Mouse (Mus musculus): ENCODE results near the gene Ermp1. TPM values are rescaled to one million over a fixed set of nuclear protein-coding genes. Genes with fewer than 3 reads are reported as not detected.
"Not testable (repeated sequence)": the region's sequence is repeated elsewhere in the genome, so short reads cannot be mapped to it uniquely, and the experiment has no call there.

Ermp1 gene
- polyA plus RNA-seq, 1 experiment from 2014 or later: 9.6 TPM

- not testable (repeated sequence) for H3K9me3 ChIP-seq (ENCODE audit: control insufficient read depth, low read length); H3K4me1 ChIP-seq (replicated peaks; ENCODE audit: control insufficient read depth, insufficient read depth, low read length); H3K27me3 ChIP-seq (ENCODE audit: control insufficient read depth, insufficient read depth, low read length); H3K4me3 ChIP-seq (replicated peaks; ENCODE audit: low read length); H3K27ac ChIP-seq; DNase-seq (ENCODE audit: low spot score); ATAC-seq (ENCODE audit: low FRiP score); H3K9ac ChIP-seq; H3K4me2 ChIP-seq (replicated peaks)
- peaks cover 53% of the 10 kb centered on the region for H3K36me3 ChIP-seq (replicated peaks; ENCODE audit: control insufficient read depth, insufficient read depth)
- 57% methylated on average over 3 of the region's 3 CpGs for WGBS
Measured at GRCm38 (mm10) chr19:29593783-29594182, 54.4 kb downstream of the Ermp1 start.

- H3K4me3 ChIP-seq (replicated peaks; ENCODE audit: low read length): no peak overlapping the region
- H3K36me3 ChIP-seq (replicated peaks; ENCODE audit: control insufficient read depth, insufficient read depth): peaks cover 57% of the 10 kb centered on the region
- 88% methylated on average over 6 of the region's 6 CpGs for WGBS
- ATAC-seq (ENCODE audit: low FRiP score): no peak
- H3K9ac ChIP-seq: no peak overlapping the region
- no peaks in the 10 kb centered on the region for H3K27me3 ChIP-seq (ENCODE audit: control insufficient read depth, insufficient read depth, low read length)
- H3K4me2 ChIP-seq (replicated peaks): no peak overlapping the region
- DNase-seq (ENCODE audit: low spot score): no peak
- H3K9me3 ChIP-seq (ENCODE audit: control insufficient read depth, low read length): no peaks in the 10 kb centered on the region
- H3K4me1 ChIP-seq (replicated peaks; ENCODE audit: control insufficient read depth, insufficient read depth, low read length): no peaks in the 10 kb centered on the region
- H3K27ac ChIP-seq: no peak overlapping the region
Measured at GRCm38 (mm10) chr19:29583734-29584133, 64.5 kb downstream of the Ermp1 start.

DNA sequence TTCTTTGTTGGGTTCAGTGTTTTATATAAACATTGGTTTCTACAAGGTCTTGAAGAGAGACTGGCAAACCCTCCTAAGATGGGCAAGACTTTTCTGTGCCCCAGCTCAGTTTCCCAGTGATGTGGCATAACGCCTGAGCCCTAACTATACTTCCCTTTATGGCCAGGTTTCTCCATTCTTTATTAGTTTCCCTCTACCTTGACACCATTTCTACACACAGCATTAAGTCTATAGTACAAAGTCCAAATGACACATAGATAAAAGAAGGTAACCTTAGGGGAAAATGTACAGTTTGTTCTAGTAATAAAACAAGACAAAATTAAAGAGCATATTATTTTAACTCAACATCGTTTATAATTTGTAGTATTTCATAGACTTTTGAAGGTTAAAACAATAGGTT, 65.8 kb downstream of the Ermp1 start:
- DNase-seq (ENCODE audit: low spot score): no peak
- Histone ChIP-seq H3K27me3 (ENCODE audit: control insufficient read depth, insufficient read depth, low read length) (no peaks in the 10 kb centered on the region), H3K9me3 (ENCODE audit: control insufficient read depth, low read length) (no peaks in the 10 kb centered on the region), H3K27ac (no peak overlapping the region), H3K4me2 (replicated peaks) (no peak overlapping the region), H3K4me3 (replicated peaks; ENCODE audit: low read length) (no peak overlapping the region), H3K9ac (no peak overlapping the region), H3K36me3 (replicated peaks; ENCODE audit: control insufficient read depth, insufficient read depth) (peaks cover 56% of the 10 kb centered on the region), H3K4me1 (replicated peaks; ENCODE audit: control insufficient read depth, insufficient read depth, low read length) (no peaks in the 10 kb centered on the region)
- WGBS: 94% methylated on average over 2 of the region's 2 CpGs
- ATAC-seq (ENCODE audit: low FRiP score): no peak

- Histone ChIP-seq H3K9me3 (ENCODE audit: control insufficient read depth, low read length) (no peaks in the 10 kb centered on the region), H3K4me1 (replicated peaks; ENCODE audit: control insufficient read depth, insufficient read depth, low read length) (no peaks in the 10 kb centered on the region), H3K36me3 (replicated peaks; ENCODE audit: control insufficient read depth, insufficient read depth) (peaks cover 29% of the 10 kb centered on the region), H3K4me2 (replicated peaks) (no peak overlapping the region), H3K27me3 (ENCODE audit: control insufficient read depth, insufficient read depth, low read length) (no peaks in the 10 kb centered on the region), H3K9ac (no peak overlapping the region), H3K27ac (no peak overlapping the region), H3K4me3 (replicated peaks; ENCODE audit: low read length) (no peak overlapping the region)
- 90% methylated on average over 1 of the region's 1 CpGs for WGBS
- ATAC-seq (ENCODE audit: low FRiP score): no peak
- DNase-seq (ENCODE audit: low spot score): no peak
Measured at GRCm38 (mm10) chr19:29566512-29566911, 81.7 kb downstream of the Ermp1 start.

- peak; percentile 53; the same call in 1 of the 2 replicates for ATAC-seq (ENCODE audit: low FRiP score)
- WGBS: 73% methylated on average over 7 of the region's 7 CpGs
Measured at GRCm38 (mm10) chr19:29563258-29563779, 84.9 kb downstream of the Ermp1 start.

GRCm38 (mm10) chr19:29562603-29563002, 85.6 kb downstream of the Ermp1 start:
- ATAC-seq (ENCODE audit: low FRiP score) (no peak), DNase-seq (ENCODE audit: low spot score) (no peak)
- Histone ChIP-seq H3K4me1 (replicated peaks; ENCODE audit: control insufficient read depth, insufficient read depth, low read length) (no peaks in the 10 kb centered on the region), H3K27ac (no peak overlapping the region), H3K4me2 (replicated peaks) (no peak overlapping the region), H3K36me3 (replicated peaks; ENCODE audit: control insufficient read depth, insufficient read depth) (peaks cover 15% of the 10 kb centered on the region; the same call in 1 of the 2 replicates), H3K9ac (no peak overlapping the region), H3K27me3 (ENCODE audit: control insufficient read depth, insufficient read depth, low read length) (no peaks in the 10 kb centered on the region), H3K4me3 (replicated peaks; ENCODE audit: low read length) (no peak overlapping the region), H3K9me3 (ENCODE audit: control insufficient read depth, low read length) (no peaks in the 10 kb centered on the region)
- 83% methylated on average over 3 of the region's 3 CpGs for WGBS

More at GRCm38 (mm10) chr19:29563258-29563779, 84.9 kb downstream of the Ermp1 start:
- H3K9ac ChIP-seq: no peak overlapping the region
- H3K27me3 ChIP-seq (ENCODE audit: control insufficient read depth, insufficient read depth, low read length): no peaks in the 10 kb centered on the region
- no peaks in the 10 kb centered on the region for H3K9me3 ChIP-seq (ENCODE audit: control insufficient read depth, low read length)
- no peaks in the 10 kb centered on the region for H3K4me1 ChIP-seq (replicated peaks; ENCODE audit: control insufficient read depth, insufficient read depth, low read length)
- no peak overlapping the region for H3K4me2 ChIP-seq (replicated peaks)
- H3K36me3 ChIP-seq (replicated peaks; ENCODE audit: control insufficient read depth, insufficient read depth): peaks cover 15% of the 10 kb centered on the region; the same call in 1 of the 2 replicates
- no peak overlapping the region for H3K27ac ChIP-seq
- peak; percentile 70 for DNase-seq (ENCODE audit: low spot score)
- H3K4me3 ChIP-seq (replicated peaks; ENCODE audit: low read length): no peak overlapping the region

- 93% methylated on average over 4 of the region's 4 CpGs for WGBS
- DNase-seq (ENCODE audit: low spot score) (no peak), ATAC-seq (ENCODE audit: low FRiP score) (no peak)
- Histone ChIP-seq H3K4me2 (replicated peaks) (no peak overlapping the region), H3K36me3 (replicated peaks; ENCODE audit: control insufficient read depth, insufficient read depth) (peaks cover 12% of the 10 kb centered on the region; the same call in 1 of the 2 replicates), H3K9me3 (ENCODE audit: control insufficient read depth, low read length) (no peaks in the 10 kb centered on the region), H3K27me3 (ENCODE audit: control insufficient read depth, insufficient read depth, low read length) (no peaks in the 10 kb centered on the region), H3K4me1 (replicated peaks; ENCODE audit: control insufficient read depth, insufficient read depth, low read length) (no peaks in the 10 kb centered on the region), H3K4me3 (replicated peaks; ENCODE audit: low read length) (no peak overlapping the region), H3K9ac (no peak overlapping the region), H3K27ac (no peak overlapping the region)
Measured at GRCm38 (mm10) chr19:29562166-29562565, 86.0 kb downstream of the Ermp1 start.

Other genes starting within 250 kb of the Ermp1 start
- 0.15 TPM in 1 of 2 replicates, not detected in the other for gene Pdcd1lg2, start 237.5 kb downstream of the Ermp1 start, polyA plus RNA-seq (2014; fragmentation: Nextera tagmentation; extraction: Ambion mirVana)
- 16.5 and 17.3 TPM in 2 replicates for gene Ric1, start 126.1 kb downstream of the Ermp1 start, polyA plus RNA-seq (2014; fragmentation: Nextera tagmentation; extraction: Ambion mirVana)
- gene Mlana, start 49.4 kb upstream of the Ermp1 start, polyA plus RNA-seq (2014; fragmentation: Nextera tagmentation; extraction: Ambion mirVana): not detected in 2 replicates
- gene 9930021J03Rik, start 157.6 kb upstream of the Ermp1 start, polyA plus RNA-seq (2014; fragmentation: Nextera tagmentation; extraction: Ambion mirVana): 10.1 and 10.8 TPM in 2 replicates
- 60.7 and 72.3 TPM in 2 replicates for gene Ranbp6, start 164.6 kb upstream of the Ermp1 start, polyA plus RNA-seq (2014; fragmentation: Nextera tagmentation; extraction: Ambion mirVana)